In the genomic region with DNA sequence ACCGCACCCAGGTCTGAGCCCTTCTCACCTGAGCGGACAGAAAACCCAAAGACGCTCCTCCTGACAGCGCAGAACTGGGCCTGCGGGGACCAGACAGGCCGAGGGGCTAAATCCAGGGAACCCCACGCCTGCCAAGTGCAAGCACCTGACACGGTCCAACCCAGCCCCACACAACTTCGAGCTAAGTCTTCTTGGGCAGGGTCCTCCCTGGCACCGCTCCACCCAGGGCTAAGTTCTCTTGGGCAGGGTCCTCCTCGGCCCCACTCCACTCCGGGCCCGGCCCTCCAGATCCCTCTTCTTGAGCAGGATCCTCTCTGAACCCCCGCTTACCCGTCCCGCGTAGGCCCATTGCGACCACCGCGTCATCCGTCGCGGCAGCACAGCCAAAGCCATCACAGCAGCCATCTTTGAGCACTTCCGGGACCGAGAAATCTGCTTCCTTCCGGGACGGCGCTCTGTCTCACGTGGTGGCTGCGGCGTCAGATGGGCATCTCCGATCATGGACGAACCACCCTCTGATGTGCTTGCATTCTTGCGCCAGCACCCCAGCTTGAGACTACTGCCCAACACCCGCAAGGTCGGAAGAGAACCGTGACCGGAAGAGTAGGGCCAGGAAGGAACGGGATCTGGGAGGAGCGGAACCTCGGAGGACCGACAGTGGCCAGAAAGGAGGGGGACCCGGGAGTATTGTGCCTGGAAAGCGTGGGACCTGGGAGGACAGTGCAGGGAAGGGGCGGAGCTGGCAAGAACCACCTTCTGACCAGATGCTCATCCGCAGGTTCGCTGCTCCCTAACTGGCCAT, we compare ENCODE assay signal across 8 mouse cellular contexts. TPM values are rescaled to one million over a fixed set of nuclear protein-coding genes. Genes with fewer than 3 reads are reported as not detected.
DNase-seq lines count a peak whose midpoint lies in the region; ATAC-seq and TF ChIP-seq lines count a peak whose summit lies in the region.

A gene (plus strand): TSS at position 441 of the 802 bp plus-strand sequence.
A gene (minus strand): TSS at position 604 of the 802 bp plus-strand sequence.

- peaks cover 51% of the 10 kb centered on the region for H3K4me1 ChIP-seq in forebrain, embryonic 13.5 days
- peaks cover 25% of the 10 kb centered on the region for H3K4me1 ChIP-seq in heart, postnatal 0 days (ENCODE audit: control insufficient read depth, insufficient read depth)
- H3K4me1 ChIP-seq in liver, embryonic 15.5 days (replicated peaks) = peaks cover 67% of the 10 kb centered on the region
- peaks cover 33% of the 10 kb centered on the region for H3K4me1 ChIP-seq in neural tube, embryonic 11.5 days (ENCODE audit: control insufficient read depth, insufficient read depth, low read length)
- H3K4me1 ChIP-seq in stomach, embryonic 16.5 days (ENCODE audit: control insufficient read depth, insufficient read depth, low read length) = peaks cover 27% of the 10 kb centered on the region

- peak within 1 kb of the TSS; percentile 84 for H3K9ac ChIP-seq in forebrain, embryonic 13.5 days
- peak within 1 kb of the TSS; percentile 80 for H3K9ac ChIP-seq in heart, postnatal 0 days (replicated peaks; ENCODE audit: low read depth, low read length)
- peak within 1 kb of the TSS; percentile 74 for H3K9ac ChIP-seq in liver, embryonic 15.5 days
- H3K9ac ChIP-seq in neural tube, embryonic 11.5 days (ENCODE audit: low read length) = peak within 1 kb of the TSS; percentile 77
- peak within 1 kb of the TSS; percentile 78 for H3K9ac ChIP-seq in stomach, embryonic 16.5 days (ENCODE audit: low read length)

- peak; percentile 80 for ATAC-seq in cerebellum, adult (ENCODE audit: insufficient number of reproducible peaks, low FRiP score, low TSS enrichment)
- peak; percentile 84 for ATAC-seq in forebrain, embryonic 13.5 days
- ATAC-seq in heart, postnatal 0 days (ENCODE audit: insufficient read depth, low read depth) = peak; percentile 73
- peak; percentile 71 for ATAC-seq in liver, embryonic 15.5 days (ENCODE audit: insufficient read depth)
- peak; percentile 71 for ATAC-seq in neural tube, embryonic 11.5 days (ENCODE audit: insufficient read depth, low FRiP score, low TSS enrichment)
- ATAC-seq in stomach, embryonic 16.5 days (ENCODE audit: insufficient read depth, low FRiP score) = peak; percentile 62; the same call in 1 of the 2 replicates

- 2% methylated on average over 47 of the region's 47 CpGs for WGBS in forebrain, embryonic 13.5 days
- 2% methylated on average over 45 of the region's 47 CpGs for WGBS in heart, postnatal 0 days
- 3% methylated on average over 47 of the region's 47 CpGs for WGBS in liver, embryonic 15.5 days (ENCODE audit: insufficient replicate concordance)
- WGBS in neural tube, embryonic 11.5 days = 2% methylated on average over 47 of the region's 47 CpGs
- WGBS in stomach, embryonic 16.5 days = 2% methylated on average over 47 of the region's 47 CpGs

- peak within 1 kb of the TSS; percentile 70 for H3K27ac ChIP-seq in forebrain, embryonic 13.5 days
- peak within 1 kb of the TSS; percentile 72 for H3K27ac ChIP-seq in heart, postnatal 0 days (ENCODE audit: low read depth)
- H3K27ac ChIP-seq in liver, embryonic 15.5 days (replicated peaks) = peak within 1 kb of the TSS; percentile 82
- H3K27ac ChIP-seq in neural tube, embryonic 11.5 days (ENCODE audit: low read depth, low read length) = 0 out of 2 replicates have a peak within 1 kb of the TSS, but pooled peaks have one; percentile 20
- peak within 1 kb of the TSS; percentile 74 for H3K27ac ChIP-seq in stomach, embryonic 16.5 days (ENCODE audit: low read length)

- TF ChIP-seq EP300 in heart, postnatal 0 days (IDR thresholded peaks at IDR 0.05; ENCODE audit: low read depth) = no peak

- peak; percentile 1; the same call in 1 of the 2 replicates for TF ChIP-seq CTCF in heart, postnatal 0 days (IDR thresholded peaks at IDR 0.05; ENCODE audit: low read depth)

- H3K4me2 ChIP-seq in forebrain, embryonic 13.5 days = peak within 1 kb of the TSS; percentile 96
- peak within 1 kb of the TSS; percentile 93 for H3K4me2 ChIP-seq in heart, postnatal 0 days (ENCODE audit: low read depth, low read length)
- peak within 1 kb of the TSS; percentile 97 for H3K4me2 ChIP-seq in liver, embryonic 15.5 days
- peak within 1 kb of the TSS; percentile 99 for H3K4me2 ChIP-seq in neural tube, embryonic 11.5 days (ENCODE audit: low read depth)
- H3K4me2 ChIP-seq in stomach, embryonic 16.5 days (ENCODE audit: low read depth, low read length) = peak within 1 kb of the TSS; percentile 88

- DNase-seq in CD8-positive naive resting alpha-beta T cell, adult 2 months (ENCODE audit: low read depth in 2 of 2, low spot score in 2 of 2) = peak; percentile 71 to 76
- DNase-seq in heart, postnatal 0 days (ENCODE audit: low spot score) = peak; percentile 70
- DNase-seq in kidney, postnatal 4 days = peak; percentile 81 to 88
- DNase-seq in neural tube, embryonic 11.5 days (ENCODE audit: low spot score) = peak; percentile 81

- H3K27me3 ChIP-seq in forebrain, embryonic 13.5 days = no peaks in the 10 kb centered on the region
- H3K27me3 ChIP-seq in heart, postnatal 0 days (ENCODE audit: control insufficient read depth, insufficient read depth, low read length) = no peaks in the 10 kb centered on the region
- no peaks in the 10 kb centered on the region for H3K27me3 ChIP-seq in liver, embryonic 15.5 days
- no peaks in the 10 kb centered on the region for H3K27me3 ChIP-seq in neural tube, embryonic 11.5 days (ENCODE audit: control insufficient read depth, insufficient read depth, low read length)
- no peaks in the 10 kb centered on the region for H3K27me3 ChIP-seq in stomach, embryonic 16.5 days (ENCODE audit: control insufficient read depth, insufficient read depth, low read length)

- H3K9me3 ChIP-seq in forebrain, embryonic 13.5 days (replicated peaks) = no peaks in the 10 kb centered on the region
- H3K9me3 ChIP-seq in heart, postnatal 0 days (replicated peaks; ENCODE audit: control insufficient read depth, low read length) = no peaks in the 10 kb centered on the region
- no peaks in the 10 kb centered on the region for H3K9me3 ChIP-seq in liver, embryonic 15.5 days (replicated peaks)
- H3K9me3 ChIP-seq in neural tube, embryonic 11.5 days (ENCODE audit: control insufficient read depth, low read length) = no peaks in the 10 kb centered on the region
- H3K9me3 ChIP-seq in stomach, embryonic 16.5 days (replicated peaks; ENCODE audit: control insufficient read depth, low read length) = no peaks in the 10 kb centered on the region

- peaks cover 72% of the 10 kb centered on the region for H3K36me3 ChIP-seq in forebrain, embryonic 13.5 days (ENCODE audit: poor library complexity, severe bottlenecking)
- H3K36me3 ChIP-seq in heart, postnatal 0 days (replicated peaks; ENCODE audit: control insufficient read depth, insufficient read depth, low read length) = peaks cover 63% of the 10 kb centered on the region
- peaks cover 68% of the 10 kb centered on the region for H3K36me3 ChIP-seq in liver, embryonic 15.5 days (replicated peaks)
- peaks cover 29% of the 10 kb centered on the region for H3K36me3 ChIP-seq in neural tube, embryonic 11.5 days (ENCODE audit: control insufficient read depth, insufficient read depth, low read length)
- H3K36me3 ChIP-seq in stomach, embryonic 16.5 days (ENCODE audit: control insufficient read depth, insufficient read depth, low read length) = peaks cover 42% of the 10 kb centered on the region

- H3K4me3 ChIP-seq in forebrain, embryonic 13.5 days = peak within 1 kb of the TSS; percentile 73
- H3K4me3 ChIP-seq in heart, postnatal 0 days (ENCODE audit: low read depth, low read length) = peak within 1 kb of the TSS; percentile 79
- peak within 1 kb of the TSS; percentile 81 for H3K4me3 ChIP-seq in liver, embryonic 15.5 days (replicated peaks)
- H3K4me3 ChIP-seq in neural tube, embryonic 11.5 days (ENCODE audit: low read depth, low read length) = peak within 1 kb of the TSS; percentile 77
- H3K4me3 ChIP-seq in stomach, embryonic 16.5 days (replicated peaks; ENCODE audit: low read length) = peak within 1 kb of the TSS; percentile 70

RNA-seq across cellular contexts. Expression of the first gene that starts in this region (rescaled TPM):
- 53.5 and 60.7 TPM in 2 replicates for polyA plus RNA-seq in forebrain, embryonic 13.5 days (2015; fragmentation: Nextera tagmentation; extraction: Ambion mirVana)
- total RNA-seq in heart, postnatal 0 days (2014; rRNA removed; ENCODE audit: low replicate concordance) = 5.4 and 9.7 TPM in 2 replicates
- polyA plus RNA-seq in heart, postnatal 0 days (2015; fragmentation: Nextera tagmentation; extraction: Ambion mirVana) = 26.8 and 29.0 TPM in 2 replicates
- polyA plus RNA-seq in liver, embryonic 15.5 days (2015; fragmentation: Nextera tagmentation; extraction: Ambion mirVana) = 19.0 and 21.4 TPM in 2 replicates
- 46.2 and 50.3 TPM in 2 replicates for polyA plus RNA-seq in neural tube, embryonic 11.5 days (2014; fragmentation: Nextera tagmentation; extraction: Ambion mirVana)
- 39.9 and 40.7 TPM in 2 replicates for polyA plus RNA-seq in stomach, embryonic 16.5 days (2015; fragmentation: Nextera tagmentation; extraction: Ambion mirVana)

RNA-seq across cellular contexts. Expression of the second gene that starts in this region (rescaled TPM):
- polyA plus RNA-seq in forebrain, embryonic 13.5 days (2015; fragmentation: Nextera tagmentation; extraction: Ambion mirVana) = 61.0 and 64.8 TPM in 2 replicates
- 32.9 and 42.7 TPM in 2 replicates for total RNA-seq in heart, postnatal 0 days (2014; rRNA removed; ENCODE audit: low replicate concordance)
- polyA plus RNA-seq in heart, postnatal 0 days (2015; fragmentation: Nextera tagmentation; extraction: Ambion mirVana) = 41.4 and 44.3 TPM in 2 replicates
- polyA plus RNA-seq in liver, embryonic 15.5 days (2015; fragmentation: Nextera tagmentation; extraction: Ambion mirVana) = 33.3 and 33.8 TPM in 2 replicates
- polyA plus RNA-seq in neural tube, embryonic 11.5 days (2014; fragmentation: Nextera tagmentation; extraction: Ambion mirVana) = 45.9 and 48.7 TPM in 2 replicates
- 59.9 and 61.8 TPM in 2 replicates for polyA plus RNA-seq in stomach, embryonic 16.5 days (2015; fragmentation: Nextera tagmentation; extraction: Ambion mirVana)

Comparison
In these comparisons a context has a peak if more than half of its experiments do, and no peak if none do; other contexts are left out.
1. Peak in every context shown above with its lines: DNase-seq, ATAC-seq, H3K4me3 ChIP-seq and H3K27ac ChIP-seq.
2. H3K27ac ChIP-seq: peak in every context shown above with its lines; median percentile 82 in liver, embryonic 15.5 days; 74 in stomach, embryonic 16.5 days; 72 in heart, postnatal 0 days; 70 in forebrain, embryonic 13.5 days; 20 in neural tube, embryonic 11.5 days.